Mouse (Mus musculus) c-Kit-positive CD71-positive TER-119-negative erythroid progenitor cells, embryonic 14.5 days (primary cell): ENCODE data around the gene Tnks1bp1.

ENCODE experiments used
- DNase-seq: peaks from one replicate; pipeline ENCODE4 v3.0.0-alpha.2; 2013; ENCODE audit warnings: low read depth

Gene Tnks1bp1

DNA sequence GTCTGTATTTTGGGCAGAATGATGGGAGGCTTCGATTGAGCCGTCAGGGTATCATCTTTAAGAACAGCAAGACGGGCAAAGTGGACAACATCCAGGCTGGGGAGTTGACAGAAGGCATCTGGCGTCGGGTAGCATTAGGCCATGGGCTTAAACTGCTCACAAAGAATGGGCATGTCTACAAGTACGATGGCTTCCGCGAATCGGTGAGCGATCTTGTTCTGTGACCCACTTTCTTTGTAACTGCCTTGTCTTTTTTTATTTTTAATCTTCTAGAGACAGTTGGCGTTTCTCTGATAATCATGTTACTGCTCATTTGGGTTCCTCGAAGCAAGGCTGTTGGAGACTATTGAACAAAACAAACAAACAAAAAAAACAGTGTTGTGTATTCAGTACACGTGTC is 9.5 kb upstream of the Tnks1bp1 start:
- DNase-seq = peak; percentile 50

DNA sequence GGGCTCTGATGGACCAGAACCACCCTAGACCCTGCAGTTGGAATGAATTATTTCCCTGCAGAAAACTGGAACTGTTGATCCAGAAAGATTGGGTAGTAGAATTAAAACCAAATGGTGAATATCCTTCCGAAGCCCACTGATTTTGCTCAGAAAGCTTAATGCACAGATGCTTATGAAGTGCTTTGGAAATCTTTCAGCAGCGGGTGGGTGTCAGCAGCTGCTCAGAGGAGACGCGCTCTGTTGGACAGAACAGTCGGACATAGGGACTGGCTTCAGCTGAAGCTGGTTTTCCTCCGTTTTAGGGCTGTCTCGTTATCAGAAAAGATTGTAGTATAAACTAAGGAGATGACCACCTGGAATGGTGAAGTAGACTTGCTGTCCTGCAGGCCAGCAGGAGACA is 4.2 kb upstream of the Tnks1bp1 start:
- no peak for DNase-seq

DNA sequence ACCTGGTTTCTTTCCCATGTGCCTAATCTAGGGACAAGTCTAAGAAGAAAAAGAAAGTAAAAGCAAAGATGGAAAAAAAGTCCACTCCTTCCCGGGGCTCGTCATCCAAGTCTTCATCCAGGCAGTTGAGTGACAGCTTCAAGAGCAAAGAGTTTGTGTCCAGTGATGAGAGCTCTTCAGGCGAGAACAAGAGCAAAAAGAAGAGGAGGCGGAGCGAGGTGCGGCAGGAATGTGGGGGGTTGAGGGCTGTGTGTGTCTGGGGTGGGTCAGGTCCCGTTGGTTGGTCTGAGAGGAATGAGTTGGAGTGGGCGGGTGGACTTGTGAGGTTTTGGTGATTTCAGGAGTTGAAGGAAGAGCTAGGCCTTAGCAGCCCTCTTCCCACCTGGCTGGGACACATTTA is 1.6 kb upstream of the Tnks1bp1 start:
- no peak for DNase-seq

DNA sequence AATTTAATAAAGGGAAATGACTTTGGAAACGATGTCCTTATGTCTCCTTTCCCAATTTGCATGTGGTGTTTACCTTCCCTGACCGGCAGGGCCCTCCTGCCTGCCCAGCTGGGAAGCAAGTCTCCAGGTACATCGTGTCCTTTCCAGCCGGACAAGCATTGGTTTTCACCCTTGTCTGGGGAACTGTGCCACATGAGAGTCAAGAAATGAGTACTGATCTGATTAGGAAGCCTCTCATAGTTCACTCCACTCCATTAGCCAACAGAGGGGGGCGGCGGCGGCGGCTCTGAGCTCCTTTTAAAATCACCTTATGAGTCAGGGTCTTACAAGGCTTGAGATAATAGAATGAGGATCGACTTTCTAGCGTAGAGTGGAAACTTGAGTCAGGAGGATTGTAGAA is 741 bp upstream of the Tnks1bp1 start:
- no peak for DNase-seq

DNA sequence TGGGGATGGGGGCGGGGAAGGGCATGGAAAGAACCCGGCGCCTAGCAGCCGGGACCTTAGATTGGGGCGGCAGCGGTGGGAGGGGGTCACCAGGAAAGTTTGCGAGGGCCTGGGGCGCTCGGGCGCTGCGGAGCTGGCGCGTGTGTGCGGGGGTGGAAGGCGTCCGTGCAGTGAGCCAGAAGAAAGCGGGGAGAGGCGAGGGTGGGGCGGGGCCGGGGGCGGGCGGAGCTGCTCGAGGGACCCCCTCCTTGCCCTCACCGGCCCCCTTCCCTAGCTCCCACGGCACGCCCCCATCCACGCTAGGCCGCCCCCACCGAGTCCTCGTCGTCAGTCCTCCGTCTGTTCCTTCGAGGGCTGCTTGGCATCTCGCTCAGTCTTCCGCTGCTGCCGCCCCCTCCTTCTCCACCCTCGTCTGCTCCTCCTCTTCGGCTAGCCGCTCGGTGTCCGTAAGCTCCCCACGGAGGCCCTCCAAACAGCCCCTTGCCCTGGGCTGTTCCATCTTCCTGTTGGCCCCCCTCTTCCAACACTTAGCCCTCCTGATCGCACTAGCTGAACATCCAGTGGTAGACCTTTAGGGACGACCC is 438 bp downstream of the Tnks1bp1 start:
- DNase-seq = peak; percentile 13

DNA sequence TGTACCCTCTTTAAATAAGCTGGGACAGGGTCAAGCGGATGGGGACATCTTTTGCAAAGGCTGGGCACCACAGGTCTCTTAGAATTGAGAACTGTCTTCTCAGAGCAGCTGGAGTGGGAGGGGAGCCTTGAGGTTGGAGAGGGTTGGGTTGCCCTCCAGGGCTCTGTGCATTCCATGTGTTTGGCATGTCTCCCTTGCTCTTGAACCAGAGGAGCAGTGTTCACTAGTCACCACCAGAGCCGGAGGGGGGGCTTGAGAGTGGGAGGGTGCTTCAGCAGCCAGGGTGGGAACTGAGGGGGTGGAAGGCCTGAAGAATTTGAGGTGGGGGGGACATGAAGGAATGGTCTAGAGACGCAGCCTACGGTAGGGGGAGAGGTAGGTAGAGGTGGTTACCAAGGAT is 1.5 kb downstream of the Tnks1bp1 start:
- no peak for DNase-seq

DNA sequence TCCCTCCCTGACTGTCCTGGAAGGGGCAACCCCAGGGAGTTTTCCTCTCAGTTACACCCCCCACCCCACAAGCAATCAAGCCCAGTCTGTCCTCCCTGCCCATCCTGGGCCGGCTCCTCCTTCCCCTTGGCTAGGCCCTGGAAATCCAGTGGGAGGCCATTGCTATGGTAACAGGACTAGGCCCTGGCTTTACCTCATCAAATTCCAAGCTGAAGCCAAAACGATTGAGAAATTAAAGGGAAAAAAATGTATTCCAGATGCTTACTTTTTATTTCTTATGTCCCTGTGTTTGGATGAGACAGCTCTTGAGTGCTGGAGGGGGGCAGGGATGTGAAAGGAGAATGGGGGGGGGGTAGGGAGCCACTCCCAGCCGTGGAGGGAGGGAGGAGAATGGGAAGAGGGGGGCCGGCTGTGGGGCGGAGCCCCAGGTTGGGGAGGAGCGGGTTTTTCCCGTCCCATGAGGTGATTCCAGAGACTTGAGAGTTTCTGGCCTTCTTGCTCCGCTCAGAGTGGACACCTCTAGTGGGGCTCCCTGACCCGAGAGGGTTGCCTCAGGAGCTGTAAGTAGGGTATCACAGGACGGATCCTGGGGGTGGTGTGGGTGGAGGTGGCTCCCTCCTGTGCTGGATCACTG is 2.3 kb downstream of the Tnks1bp1 start:
- no peak for DNase-seq

DNA sequence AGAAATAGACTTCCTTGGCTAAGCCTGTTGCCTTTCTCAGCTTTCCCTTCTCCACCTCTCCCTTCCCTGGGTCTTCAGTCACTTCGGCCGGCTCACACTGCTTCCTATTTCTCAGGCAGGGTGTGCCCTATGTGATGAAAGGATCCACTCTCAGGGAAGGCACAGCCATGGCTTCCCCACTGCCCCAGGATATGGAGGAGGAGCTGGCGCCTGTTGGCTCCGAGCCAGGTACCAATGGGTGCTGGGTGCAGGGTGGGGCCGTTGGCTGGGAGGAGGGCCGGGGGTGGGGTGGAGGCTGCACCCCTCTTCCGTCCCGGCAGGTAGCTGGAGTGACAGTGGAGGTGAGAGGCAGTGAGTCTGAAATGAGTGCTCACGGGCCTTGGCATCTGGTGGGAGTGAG is 2.9 kb downstream of the Tnks1bp1 start:
- DNase-seq = no peak

DNA sequence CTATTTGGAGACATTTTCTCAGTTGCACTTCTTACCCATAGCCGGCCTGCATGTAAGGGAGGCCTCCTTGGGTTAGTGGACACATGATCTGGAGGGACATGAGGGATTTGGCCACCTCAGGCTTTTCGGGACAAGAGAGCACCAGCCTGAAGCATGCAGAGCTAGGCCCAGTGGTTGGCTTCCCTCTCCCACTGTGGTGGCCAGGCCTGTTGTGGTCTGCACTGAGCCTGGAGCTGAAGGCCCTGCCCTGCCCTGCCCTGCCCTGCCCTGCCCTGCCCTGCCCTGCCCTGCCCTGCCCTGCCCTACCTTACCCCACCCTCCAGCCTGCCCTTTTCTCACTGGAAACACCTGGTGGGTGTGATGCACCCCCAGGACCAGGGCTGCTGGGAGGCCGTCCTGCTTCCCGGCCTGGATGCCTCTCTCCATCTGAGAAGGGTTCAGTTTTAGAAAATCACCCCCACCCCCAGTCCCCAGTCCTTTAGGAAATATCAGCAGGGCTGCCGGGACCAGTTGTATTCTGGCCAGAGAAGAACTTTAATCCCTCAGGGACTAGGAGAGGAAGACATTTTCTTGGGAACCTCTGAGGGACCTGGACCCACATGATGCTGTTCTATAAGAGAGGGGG is 5.5 kb downstream of the Tnks1bp1 start:
- DNase-seq = no peak

DNA sequence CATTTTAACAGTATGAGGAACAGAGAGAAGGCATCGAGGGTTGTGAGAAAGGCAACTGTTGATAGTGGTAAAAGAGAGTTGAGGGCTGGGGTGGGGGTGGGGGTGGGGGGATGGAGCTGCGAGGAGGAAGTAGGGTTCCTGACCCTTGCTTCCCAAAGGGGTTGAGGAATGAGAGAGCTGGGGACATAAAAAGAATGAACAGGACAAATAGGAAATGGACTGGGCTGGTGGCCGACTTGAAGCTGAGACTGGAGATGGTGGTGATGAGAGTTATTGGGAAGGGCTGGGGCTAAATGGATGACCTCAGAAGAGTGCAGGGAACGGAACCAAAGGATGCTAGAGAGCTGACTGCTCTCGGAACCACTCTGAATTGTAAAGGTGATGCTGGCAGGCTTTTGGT is 8.9 kb downstream of the Tnks1bp1 start:
- DNase-seq = no peak

DNA sequence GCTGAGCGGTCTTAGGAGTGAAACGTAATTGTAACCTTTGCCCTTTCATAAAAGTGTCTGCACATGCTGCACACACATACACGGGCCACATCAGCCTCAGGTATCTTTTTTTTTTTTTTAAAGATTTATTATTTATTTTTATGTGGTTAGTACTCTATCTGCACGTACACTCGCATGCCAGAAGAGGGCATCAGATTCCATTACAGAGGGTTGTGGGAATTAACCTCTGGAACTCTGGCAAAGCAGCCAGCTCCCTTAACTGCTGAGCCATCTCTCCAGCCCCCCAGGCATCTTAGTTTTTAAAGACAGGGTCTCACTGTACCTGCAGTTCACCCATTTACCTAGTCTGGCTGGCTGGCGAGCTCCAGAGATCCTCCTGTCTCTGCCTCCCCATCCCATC is 11.9 kb downstream of the Tnks1bp1 start:
- DNase-seq = no peak

DNA sequence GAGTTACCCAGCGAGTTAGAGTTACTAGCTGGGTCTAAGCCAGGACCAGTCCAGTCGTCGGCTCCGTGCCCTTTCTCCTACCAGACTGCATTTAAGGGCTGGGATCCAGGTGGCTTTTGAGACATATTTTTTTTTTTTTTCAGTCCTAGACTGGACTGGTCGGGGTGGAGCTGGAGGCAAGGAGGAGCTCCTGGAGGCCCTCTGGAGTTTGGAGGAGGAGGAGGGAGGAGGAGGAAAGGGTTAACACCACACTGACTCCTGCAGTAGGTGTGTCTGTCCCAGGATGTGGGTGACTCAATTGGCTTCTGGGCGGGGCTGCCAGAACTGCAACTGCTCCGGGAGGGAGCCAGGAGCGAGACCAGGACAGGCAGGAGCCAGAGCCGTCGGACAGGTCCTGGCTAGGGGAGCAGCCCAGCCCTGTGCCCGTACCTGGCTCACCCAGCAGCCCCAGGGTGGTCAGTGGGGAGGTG is 12.8 kb downstream of the Tnks1bp1 start:
- DNase-seq = no peak

DNA sequence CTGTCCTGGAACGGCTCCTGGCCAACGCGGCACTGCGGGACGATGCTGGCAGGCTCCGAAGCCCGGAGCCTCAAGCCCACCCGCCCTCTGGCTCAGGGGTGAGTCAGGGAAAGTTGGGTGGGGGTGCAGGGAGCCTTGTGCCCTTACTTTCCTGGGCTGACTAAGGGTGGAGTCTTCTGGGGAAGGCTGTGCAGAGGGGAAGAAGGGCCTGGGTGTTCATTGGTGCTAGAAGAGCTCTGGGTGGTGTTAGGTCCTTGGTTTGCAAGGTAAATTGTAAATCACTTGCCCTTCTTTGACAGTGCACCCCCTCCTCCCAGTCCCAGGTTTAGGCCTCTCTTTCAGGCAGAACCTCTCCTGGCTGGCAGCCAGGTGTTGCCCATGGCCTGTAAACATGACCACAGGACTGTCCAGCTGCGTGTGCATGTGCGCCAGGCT is 13.3 kb downstream of the Tnks1bp1 start:
- DNase-seq = no peak

DNA sequence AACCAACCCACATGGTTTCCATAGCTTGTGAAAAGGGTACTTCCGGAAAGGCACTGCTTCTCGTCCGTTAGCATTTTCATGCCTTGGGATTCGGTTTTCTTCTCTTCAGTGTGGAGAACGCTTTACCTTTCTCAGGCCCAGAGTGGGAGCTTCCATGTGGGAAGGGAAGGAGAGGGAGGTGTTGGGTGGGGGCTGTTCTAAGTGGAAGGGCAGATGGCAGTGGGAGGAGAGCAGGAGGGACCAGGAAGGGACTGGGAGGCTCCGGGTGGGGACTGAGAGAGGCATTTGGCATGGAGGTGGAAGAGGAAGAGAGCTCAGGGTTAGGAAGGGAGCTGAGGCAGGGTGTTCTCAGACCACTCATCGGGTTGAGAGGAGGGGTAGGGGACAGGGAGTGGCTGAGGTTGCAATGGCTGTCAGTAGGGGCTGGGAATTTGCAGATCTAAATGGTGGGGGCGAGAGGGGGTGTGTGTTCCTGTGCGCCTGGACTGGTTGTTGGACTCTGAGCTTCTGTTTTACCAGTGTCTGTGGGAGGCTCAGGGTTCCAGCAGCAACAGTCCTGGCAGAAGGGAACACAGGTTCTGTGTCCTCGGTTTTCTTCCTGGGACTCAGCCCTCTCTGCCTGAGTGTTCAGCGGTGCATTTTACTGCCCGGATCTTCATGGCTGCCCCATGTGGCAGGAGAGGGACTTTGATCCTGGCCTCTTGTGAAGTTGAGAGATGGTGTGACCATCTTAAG is 17.5 kb downstream of the Tnks1bp1 start:
- no peak for DNase-seq

DNA sequence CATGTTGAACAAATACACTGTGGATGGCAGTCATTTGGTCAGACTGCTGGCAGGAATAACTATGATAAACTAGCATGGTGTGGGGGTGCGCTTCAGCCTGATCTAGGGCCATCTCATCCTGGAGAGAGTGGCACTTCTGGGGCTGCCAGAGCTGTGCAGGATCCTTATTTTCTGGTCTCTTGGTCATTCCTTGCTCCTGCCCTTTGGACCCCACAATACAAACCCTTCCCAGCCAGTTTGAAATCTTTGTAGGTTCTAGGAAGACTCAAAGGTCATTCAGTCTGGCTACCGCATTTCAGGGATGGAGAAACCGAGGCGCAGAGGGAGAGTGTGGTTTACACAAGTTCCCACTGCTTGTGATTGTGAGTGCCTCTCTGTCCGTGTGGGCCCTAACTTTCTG is 19.1 kb downstream of the Tnks1bp1 start:
- DNase-seq = no peak

DNA sequence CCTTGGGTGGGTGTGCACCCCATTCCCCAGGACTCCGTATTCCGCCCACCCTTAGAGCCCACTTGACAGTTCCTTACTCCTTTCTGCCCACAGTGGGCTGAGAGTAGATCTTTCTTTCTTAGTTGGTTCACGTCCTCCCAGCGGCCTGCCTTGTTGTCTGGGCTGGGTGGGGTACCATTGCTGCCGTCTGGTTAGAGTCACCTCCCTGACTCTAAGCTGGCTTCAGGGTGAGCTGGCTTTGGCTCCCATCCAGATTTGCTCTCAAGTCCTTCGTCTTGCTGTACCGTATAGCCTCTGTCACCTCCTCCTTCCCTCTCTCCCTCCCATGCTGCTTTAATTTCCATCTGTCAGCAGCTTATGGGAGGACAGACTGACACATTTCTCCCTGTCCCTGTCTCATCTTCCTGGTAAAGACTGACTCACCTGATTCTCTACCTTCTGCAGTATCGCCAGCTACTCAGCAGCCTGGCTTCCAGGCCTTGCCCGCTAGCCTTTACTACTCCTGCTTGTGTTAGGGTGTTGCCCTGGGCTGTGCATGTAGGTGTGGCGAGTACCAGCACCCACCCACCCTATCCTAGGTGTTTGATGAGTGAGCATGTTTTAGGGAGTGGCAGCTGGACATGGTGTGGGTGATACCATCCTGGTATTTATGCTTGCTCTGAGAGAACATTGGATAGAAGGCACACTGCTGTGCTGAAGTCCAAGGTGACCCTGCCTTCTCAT is 20.2 kb downstream of the Tnks1bp1 start:
- no peak for DNase-seq

DNA sequence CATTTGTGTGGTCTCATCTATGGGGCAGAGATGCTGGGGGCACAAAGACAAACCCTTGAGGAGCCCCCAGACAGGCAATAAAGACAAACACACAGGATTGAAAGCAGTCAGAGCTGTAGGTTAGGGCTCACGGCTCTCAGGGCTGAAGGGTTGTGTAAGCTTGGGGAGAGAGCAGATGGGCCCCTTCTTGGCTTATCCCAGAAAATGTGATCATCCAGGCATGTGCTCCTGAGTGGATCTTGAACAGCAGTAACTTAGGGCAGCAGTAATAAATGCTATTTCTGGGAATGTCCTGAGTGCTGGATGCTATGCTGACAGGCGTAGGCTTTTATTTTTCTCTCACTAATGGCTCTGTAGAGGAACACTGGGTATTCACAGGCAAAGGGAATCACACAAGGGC is 20.8 kb downstream of the Tnks1bp1 start:
- no peak for DNase-seq

DNA sequence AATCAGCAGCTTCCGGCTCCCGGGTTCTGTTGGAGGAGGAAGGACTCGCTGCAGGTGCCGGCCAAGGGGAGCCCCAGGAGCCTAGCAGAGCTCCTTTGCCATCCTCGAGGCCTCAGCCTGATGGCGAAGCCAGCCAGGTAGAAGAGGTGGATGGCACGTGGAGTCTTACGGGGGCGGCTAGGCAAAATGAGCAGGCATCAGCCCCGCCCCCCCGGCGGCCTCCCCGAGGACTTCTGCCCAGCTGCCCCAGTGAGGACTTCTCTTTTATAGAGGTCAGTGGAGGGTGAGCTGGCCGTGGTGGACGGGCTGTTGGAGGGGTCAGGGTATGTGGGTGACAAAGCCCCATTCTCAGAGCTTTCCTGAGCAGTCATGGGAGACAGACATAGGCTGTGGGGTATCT is 22.3 kb downstream of the Tnks1bp1 start:
- DNase-seq = no peak

DNA sequence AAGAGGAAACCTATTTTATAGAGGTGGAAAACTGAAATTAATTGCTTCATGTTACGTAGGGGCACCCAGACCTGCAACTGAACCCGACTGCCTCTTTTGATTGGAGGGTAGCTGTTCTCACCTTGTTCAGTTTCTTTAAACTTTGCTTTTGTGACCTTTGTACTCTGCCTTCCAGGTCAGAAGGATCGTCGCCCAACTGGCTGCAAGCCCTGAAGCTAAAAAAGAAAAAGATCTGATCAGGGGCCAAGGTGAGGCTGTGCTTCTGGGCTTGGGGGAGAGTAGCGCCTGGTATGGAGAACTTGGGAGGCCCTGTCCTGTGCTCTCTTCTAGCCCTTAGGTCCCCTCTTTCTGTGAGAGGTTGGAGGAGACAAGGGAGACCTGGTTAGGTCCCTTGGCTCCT is 24.1 kb downstream of the Tnks1bp1 start:
- no peak for DNase-seq

DNA sequence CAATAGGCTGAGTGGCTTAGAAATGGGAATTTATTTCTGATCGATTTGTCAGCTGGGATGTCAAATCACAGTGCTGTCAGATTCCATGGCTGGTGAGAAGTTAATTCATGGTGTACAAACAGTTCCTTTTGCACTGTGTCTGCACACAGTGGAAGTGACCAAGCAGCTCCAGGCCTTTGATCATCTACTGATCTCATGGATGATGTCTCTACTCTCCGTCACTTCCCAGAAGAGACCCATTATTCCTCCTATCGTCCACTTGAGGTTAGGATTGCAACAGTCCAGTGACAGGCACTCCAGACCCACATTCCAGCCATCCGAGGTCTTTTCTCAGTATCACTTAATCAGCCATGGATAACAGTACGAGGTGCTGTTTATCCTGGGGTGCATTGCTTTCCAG is 25.9 kb downstream of the Tnks1bp1 start:
- DNase-seq = no peak

DNA sequence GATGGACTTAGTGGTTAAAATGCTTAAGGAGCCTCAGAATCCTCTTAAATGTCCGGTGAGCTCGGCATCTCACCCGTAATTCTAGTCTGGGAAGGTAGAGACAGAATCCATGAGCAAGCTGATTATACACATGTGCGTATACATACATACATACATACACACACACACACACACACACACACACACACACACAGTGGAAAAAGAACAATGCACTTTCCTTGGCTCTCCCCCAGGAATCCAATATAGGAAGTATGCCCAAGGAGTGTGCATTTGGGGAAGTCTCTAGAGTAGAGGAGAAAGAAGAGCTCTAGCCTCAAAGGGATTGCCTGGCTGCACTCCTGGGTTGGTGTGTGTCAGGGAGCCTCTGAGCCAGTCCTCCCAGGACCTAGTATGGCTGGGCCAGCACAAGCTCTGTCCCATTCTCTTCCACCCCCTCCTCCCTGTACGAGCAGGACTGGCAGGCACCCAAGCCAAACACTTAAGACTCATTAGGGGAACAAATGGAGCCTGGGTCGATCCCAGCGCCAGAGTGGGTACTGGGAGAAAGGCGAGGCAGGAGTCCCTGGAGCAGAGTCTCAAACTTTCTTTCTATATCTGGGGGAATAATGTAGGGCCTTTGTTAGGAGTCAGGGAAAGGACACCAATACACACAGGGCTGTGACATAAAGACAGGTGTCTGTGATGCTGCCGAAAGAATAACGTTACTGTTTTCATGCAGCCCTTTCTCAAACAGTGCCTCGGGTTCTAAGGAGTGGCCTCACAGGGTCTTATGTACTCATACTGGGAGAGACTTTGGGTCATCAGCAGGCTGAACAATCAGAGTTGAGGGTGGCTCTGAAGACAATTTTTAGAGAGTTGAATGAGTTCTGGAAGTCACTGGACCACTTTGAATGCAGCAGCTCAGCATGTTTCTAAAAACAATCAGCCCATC is 41.2 kb downstream of the Tnks1bp1 start:
- no peak for DNase-seq
